Mouse (Mus musculus): ENCODE measurements around the gene Hist1h3b.
"Not testable (repeated sequence)": the region's sequence is repeated elsewhere in the genome, so short reads cannot be mapped to it uniquely, and the experiment has no call there.

Gene Hist1h3b

DNA sequence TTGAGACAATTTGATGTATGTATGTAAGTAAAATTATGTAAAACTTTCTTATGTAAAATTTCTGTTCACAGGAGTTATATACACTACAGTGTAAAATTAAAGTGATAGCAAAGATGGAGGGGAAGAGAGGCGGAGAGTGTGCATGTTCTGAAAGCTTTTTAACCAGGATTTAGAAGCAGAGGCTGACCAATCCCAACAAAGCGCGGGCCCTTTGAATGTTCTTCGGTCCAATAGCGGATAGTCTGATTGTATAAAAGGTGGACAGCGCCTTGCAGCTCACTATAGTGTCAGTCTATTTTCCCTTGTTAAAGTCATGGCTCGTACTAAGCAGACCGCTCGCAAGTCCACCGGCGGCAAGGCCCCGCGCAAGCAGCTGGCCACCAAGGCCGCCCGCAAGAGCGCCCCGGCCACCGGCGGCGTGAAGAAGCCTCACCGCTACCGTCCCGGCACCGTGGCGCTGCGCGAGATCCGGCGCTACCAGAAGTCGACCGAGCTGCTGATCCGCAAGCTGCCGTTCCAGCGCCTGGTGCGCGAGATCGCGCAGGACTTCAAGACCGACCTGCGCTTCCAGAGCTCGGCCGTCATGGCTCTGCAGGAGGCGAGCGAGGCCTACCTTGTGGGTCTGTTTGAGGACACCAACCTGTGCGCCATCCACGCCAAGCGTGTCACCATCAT lies at the start of gene Hist1h3b:
Gene Hist1h3b (plus strand): TSS at position 201 of the 675 bp plus-strand sequence.
- peak; percentile 91 to 97 for DNase-seq (ENCODE audit: low spot score in 2 of 2)

DNA sequence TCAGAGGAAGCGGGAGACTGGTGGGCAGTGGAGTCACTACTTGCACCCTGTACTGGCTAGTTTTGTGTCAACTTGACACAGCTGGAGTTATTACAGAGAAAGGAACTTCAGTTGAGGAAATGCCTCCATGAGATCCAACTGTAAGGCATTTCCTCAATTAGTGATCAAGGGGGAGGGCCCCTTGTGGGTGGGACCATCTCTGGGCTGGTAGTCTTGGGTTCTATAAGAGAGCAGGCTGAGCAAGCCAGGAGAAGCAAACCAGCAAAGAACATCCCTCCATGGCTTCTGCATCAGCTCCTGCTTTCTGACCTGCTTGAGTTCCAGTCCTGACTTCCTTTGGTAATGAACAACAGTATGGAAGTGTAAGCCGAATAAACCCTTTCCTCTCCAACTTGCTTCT lies 49.3 kb upstream of the Hist1h3b start:
- not testable (repeated sequence) for DNase-seq (ENCODE audit: low spot score in 2 of 2)

- no peak for DNase-seq (ENCODE audit: low spot score in 2 of 2)
Observed at GRCm38 (mm10) chr13:23705751-23706356, 46.2 kb upstream of the Hist1h3b start.

DNA sequence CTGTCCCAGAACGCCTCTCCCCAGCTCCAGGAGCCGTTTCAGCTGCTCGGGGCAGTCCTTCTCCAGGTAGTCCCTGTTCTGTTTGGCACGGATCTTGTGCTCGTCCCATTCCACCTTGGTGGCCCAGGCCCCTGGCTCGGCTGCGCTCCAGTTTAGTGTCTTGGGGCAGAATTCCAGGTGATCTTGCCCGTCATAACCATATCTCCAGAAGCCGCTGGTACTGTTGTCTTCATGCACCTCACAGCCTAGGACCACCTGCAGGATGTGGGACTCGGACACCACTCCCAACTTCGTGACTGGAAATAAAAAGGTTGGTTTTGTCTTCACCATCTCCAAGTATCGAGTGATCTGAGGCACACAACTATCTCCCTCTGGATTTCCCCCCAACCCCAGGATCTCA lies 45.3 kb upstream of the Hist1h3b start:
- DNase-seq (ENCODE audit: low spot score in 2 of 2) = no peak

- no peak for DNase-seq (ENCODE audit: low spot score in 2 of 2)
Observed at GRCm38 (mm10) chr13:23708041-23708440, 44.0 kb upstream of the Hist1h3b start.

DNA sequence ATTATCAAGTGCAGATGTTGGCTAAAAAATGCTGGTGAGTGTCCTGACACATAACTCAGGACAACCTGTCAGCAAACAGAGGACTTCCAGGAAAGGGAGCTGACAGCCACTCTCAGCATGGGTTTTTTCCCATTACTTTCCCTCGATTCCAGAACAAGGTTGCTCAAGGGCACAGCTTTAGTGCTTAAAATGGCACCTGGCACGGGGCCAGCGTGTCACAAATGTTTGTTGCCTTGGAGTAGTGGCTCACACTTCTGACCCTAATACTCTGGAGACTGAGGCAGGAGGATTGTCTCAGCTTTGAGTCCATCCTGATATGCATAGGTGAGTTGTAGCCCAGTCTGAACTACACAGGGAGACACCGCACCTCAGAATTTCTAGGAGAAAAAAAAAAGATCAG lies 43.4 kb upstream of the Hist1h3b start:
- DNase-seq (ENCODE audit: low spot score in 2 of 2) = no peak

DNA sequence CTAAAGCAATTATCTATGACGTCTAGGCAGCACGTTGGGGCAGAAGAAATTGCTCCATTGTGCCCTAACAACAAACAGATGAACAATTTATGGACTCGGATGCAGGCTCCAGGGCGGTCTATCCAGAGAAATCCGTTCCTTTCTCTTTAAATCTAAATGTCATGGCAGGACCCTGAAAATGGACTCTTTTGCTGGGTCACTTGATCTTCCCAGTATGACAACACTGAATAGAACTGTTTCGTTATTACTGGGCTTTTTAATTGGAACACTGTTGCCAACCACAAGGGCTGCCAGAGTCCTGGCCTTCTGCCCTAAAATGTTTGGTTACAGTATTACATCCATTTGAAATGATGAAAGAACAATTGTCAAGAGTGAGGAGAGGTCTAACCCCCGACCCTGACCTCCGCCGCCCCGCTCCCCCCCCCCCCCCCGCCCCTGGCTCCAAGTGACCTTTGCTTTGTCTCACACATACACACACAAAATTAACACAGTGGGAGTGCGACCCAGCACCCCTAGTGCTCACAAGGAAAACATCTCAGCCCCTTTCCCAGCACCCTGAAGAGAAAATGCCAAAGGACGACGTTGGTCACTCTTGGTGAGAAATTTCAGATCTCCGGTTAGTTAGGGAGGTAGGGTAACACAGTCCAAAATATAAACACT lies 42.2 kb upstream of the Hist1h3b start:
- no peak for DNase-seq (ENCODE audit: low spot score in 2 of 2)

- DNase-seq (ENCODE audit: low spot score in 2 of 2) = peak in 1 of 2 experiments; percentile 40
Observed at GRCm38 (mm10) chr13:23710374-23711089, 41.5 kb upstream of the Hist1h3b start, which contains the start of gene Hfe. TSS of gene Hfe (minus strand) at chr13:23710854.

GRCm38 (mm10) chr13:23716261-23717042 lies 35.6 kb upstream of the Hist1h3b start:
- DNase-seq (ENCODE audit: low spot score in 2 of 2) = no peak

GRCm38 (mm10) chr13:23717176-23717575 lies 34.9 kb upstream of the Hist1h3b start:
- DNase-seq (ENCODE audit: low spot score in 2 of 2) = no peak

DNA sequence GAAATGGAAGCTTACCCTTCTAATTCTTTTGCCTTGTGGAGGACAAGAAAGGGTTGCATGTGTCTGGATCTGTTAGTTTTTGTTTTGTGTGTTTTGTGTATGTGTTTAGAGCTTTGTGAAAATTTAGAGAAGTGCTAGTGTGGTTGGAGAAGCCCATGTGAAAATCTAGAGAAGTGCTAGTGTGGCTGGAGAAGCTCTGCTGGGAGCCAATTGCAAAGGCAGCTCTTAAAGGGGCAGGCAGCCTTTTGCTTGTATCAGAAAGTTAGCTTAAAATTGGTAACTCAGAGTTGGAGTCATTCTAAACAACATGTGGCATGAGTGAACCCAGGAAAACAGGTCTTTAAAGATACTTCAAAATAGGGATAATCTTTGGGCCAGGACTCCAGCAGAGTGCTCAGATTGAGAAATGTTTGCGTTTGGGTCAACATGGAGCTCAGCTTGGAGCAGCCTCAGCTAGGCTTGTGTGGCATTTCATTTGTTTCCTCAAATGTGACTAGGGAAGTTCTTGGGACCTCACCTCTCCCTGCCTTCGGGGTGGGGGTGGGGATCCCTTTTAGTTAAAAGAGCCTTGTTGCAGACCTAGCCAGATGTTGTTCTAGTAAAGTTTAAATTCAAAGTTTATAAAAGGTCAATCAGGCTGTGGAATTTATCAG lies 34.3 kb upstream of the Hist1h3b start:
- not testable (repeated sequence) for DNase-seq (ENCODE audit: low spot score in 2 of 2)

- DNase-seq (ENCODE audit: low spot score in 2 of 2) = no peak
Observed at GRCm38 (mm10) chr13:23724239-23724638, 27.8 kb upstream of the Hist1h3b start.

DNA sequence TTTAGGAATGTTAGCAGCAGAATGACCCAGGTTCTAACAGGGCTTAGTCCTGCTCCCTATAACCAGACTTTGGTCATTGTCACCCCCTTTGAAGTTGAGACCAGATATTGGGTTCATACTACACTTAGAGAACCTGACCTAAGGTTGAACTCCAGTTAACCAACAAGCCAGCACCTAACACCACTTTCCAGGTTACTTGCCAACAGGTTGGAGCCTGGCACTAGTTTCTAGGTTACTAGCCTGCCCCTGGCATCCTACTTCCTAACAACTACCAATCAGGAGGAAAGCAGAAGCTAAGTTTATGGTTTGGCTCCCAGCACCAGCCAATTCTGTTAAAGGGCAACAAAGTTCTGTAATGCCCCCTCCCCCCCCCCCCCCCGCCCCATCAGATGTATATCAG lies 26.9 kb upstream of the Hist1h3b start:
- DNase-seq (ENCODE audit: low spot score in 2 of 2) = no peak

DNA sequence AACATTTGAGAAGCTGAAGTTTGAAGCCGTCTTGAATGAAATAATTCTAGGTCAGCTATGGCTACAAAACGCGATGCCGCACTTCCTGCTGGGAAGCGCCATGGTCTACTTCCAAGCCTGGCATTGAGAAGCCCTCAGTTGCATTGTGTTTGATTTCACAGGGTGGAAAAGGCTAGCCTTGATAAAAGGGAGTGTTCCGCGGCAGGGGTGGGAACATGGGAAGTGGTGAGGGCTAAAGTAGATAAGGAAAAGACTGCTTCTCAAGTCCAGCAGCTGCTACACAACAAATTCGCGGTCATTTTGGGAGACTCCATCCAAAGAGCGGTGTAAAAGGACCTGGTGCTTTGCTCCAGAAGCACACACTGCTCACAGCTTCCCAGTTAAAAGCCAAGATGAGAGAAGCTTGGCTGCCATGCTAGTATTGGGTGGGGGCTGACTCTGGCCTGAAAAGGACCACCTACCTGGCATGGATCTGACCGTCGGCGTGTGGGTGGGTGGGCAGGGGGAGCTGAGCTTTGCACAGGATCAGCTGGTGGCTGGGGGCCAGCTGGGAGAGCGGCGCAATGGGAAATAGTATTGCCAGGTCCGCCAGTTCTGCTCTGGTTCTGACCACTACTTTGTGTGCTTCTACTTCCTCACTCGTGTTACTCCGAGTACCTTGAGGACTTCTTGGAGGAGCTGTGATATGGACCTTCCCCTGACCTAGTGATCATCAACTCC lies 23.4 kb upstream of the Hist1h3b start:
- no peak for DNase-seq (ENCODE audit: low spot score in 2 of 2)

DNA sequence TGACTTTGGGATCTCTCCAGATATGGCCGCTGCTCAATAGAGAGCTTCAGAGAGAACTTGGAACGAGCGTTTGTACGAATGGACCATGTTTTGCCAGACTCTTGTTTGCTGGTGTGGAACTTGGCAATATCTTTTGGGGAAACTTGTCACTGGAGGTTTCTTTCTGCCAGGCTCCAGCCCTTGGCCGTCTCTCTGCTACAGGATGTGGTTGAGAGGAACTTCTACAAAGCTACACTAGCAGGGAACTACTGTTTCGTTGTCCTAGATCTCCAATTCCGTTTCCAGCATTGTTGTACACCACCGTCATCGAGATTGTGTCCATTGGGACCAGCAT lies 22.9 kb upstream of the Hist1h3b start:
- no peak for DNase-seq (ENCODE audit: low spot score in 2 of 2)

DNA sequence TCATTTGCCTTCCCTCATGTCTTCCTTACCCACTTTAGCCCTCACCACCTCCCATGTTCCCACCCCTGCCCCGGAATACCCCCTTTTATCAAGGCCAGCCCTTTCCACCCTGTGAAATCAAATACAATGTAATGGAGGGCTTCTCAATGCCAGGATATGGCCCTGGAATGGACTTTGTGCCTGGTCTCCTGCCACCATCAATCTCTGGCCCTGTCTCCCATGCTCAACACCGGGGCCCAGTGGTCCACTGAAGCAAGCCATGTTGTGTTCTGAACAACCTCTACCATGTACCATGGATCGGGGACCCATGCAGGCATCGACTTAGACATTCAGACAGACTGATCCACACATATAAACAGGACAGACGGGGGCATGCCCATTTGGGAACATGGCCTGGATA lies 22.4 kb upstream of the Hist1h3b start:
- DNase-seq (ENCODE audit: low spot score in 2 of 2) = no peak

DNA sequence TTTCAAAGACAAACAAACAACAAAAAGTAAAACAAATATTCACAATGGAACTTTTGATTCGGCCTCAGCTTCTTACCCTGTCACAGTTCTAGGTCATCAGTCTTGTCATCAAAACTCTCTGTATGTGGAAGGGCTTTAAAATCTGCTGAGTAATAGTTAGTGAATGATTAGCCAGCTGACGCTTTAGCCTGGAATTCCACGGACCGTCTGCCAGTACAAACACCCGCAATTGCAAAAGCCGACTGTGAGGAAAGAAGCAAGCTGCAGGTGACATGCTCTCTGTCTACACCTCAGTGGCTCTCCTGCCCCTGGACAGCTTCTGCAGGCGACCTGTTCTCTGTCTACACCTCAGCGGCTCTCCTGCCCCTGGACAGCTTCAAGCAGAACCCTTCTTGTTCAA lies 21.6 kb upstream of the Hist1h3b start:
- no peak for DNase-seq (ENCODE audit: low spot score in 2 of 2)

GRCm38 (mm10) chr13:23732156-23732804 lies 19.8 kb upstream of the Hist1h3b start:
- peak in 1 of 2 experiments; percentile 46 for DNase-seq (ENCODE audit: low spot score in 2 of 2)

- no peak for DNase-seq (ENCODE audit: low spot score in 2 of 2)
Observed at GRCm38 (mm10) chr13:23737091-23737490, 15.0 kb upstream of the Hist1h3b start.

DNA sequence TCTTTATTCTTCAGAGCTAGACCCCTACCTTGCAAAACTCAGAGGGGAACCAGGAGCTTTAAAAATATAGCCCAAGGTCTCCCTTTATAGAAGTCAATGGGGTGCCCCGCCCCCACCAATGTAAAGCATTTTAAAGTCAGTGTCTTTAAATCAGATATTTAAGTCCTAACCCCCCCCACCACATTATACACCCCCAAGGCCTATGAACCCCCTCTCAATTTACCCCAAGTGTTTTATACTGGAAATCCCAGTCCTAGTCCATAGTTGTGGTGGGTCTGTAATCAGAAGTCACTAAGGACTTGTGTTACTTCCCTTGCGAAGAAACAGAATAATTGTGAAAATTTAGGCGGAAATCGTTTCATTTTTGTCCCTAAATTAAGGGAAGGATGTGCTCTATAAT lies 14.0 kb upstream of the Hist1h3b start:
- no peak for DNase-seq (ENCODE audit: low spot score in 2 of 2)

Measured in frontal cortex, postnatal 36 days (tissue).